Mouse (Mus musculus) CH12.LX (cell line): ENCODE data around the gene Agap3.

ENCODE experiments used
- CTCF ChIP-seq, 2 experiments: IDR thresholded peaks in 1 of 2; conservative IDR thresholded peaks in 1 of 2; 2 replicates each; pipeline ENCODE4 v1.5.1; 2011 to 2012; ENCODE audit warnings: low read depth in 2 of 2, low read length in 2 of 2, improper control_type of control experiment in 1 of 2, inconsistent platforms in 1 of 2, mild to moderate bottlenecking in 1 of 2, moderate library complexity in 1 of 2
- GABPA ChIP-seq: IDR thresholded peaks from 2 replicates; pipeline ENCODE4 v1.6.1; 2012; ENCODE audit warnings: low read depth, low read length, improper control_type of control experiment, inconsistent platforms; ENCODE audit not compliant: insufficient replicate concordance
- JUND ChIP-seq: conservative IDR thresholded peaks from 2 replicates; pipeline ENCODE4 v1.6.1; 2011; ENCODE audit warnings: low read depth, low read length, improper control_type of control experiment
- MAX ChIP-seq: IDR thresholded peaks from 2 replicates; pipeline ENCODE4 v1.6.1; 2011; ENCODE audit warnings: low read length, improper control_type of control experiment
- POLR2A ChIP-seq: IDR thresholded peaks from 2 replicates; pipeline ENCODE4 v1.6.1; 2011; ENCODE audit warnings: low read depth, mild to moderate bottlenecking, improper control_type of control experiment, low read length
- RCOR1 ChIP-seq: conservative IDR thresholded peaks from 2 replicates; pipeline ENCODE4 v1.6.1; 2012; ENCODE audit warnings: low read depth, mild to moderate bottlenecking, inconsistent platforms, low read length, improper control_type of control experiment
- SMC3 ChIP-seq: IDR thresholded peaks from 2 replicates; pipeline ENCODE4 v1.6.1; 2011; ENCODE audit warnings: low read depth, low read length, improper control_type of control experiment
- TBP ChIP-seq: conservative IDR thresholded peaks from 2 replicates; pipeline ENCODE4 v1.6.1; 2011; ENCODE audit warnings: low read depth, low read length, improper control_type of control experiment
- USF2 ChIP-seq: conservative IDR thresholded peaks from 2 replicates; pipeline ENCODE4 v1.6.1; 2011; ENCODE audit warnings: low read depth, low read length, improper control_type of control experiment

DNA sequence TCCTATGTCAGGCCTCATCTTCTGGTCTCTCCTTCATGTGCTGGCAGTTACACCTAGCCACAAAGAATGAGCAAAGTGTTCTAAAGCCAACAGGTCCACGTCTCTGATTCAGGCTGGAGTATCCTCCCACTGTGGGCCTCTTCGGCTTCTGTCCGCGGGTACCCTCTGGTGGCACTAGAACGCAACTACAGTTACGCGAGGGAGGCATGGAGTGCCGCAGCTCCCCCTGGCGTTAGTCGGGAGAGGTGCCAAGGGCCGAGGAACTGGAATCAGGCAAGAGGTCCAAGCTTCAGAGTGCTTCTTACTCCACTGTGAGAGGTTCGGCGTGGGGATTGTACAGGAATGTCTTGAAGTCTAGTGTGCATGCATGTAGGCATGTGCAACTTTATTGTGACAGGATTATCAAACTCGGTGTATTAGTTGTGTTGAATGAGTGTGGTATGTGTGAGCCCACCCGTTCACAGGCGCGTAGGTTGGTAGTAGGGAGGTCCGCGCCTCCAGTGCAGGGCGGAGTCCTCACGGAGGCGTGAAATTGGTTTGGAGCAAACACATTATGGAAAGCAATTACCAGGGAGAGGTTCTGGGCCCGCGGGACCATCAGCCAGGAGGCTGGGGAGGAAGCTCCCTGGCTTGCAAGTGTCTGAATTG lies 78.2 kb downstream of the Agap3 start:
- TF ChIP-seq POLR2A, result no peak
- TF ChIP-seq TBP, result no peak
- peak; percentile 99 to 100 for TF ChIP-seq CTCF (conservative IDR thresholded peaks at IDR 0.05 in 1 of 2, IDR thresholded peaks at IDR 0.05 in 1 of 2; ENCODE audit: low read depth in 2 of 2, low read length in 2 of 2)
- TF ChIP-seq GABPA, result no peak
- peak; percentile 92 for TF ChIP-seq SMC3
- TF ChIP-seq MAX, result no peak
- TF ChIP-seq JUND, result no peak
- no peak for TF ChIP-seq RCOR1
- TF ChIP-seq USF2, result no peak
